Mouse (Mus musculus): Measurements from ENCODE around the gene Sdhaf3. TPM values are rescaled to one million over a fixed set of nuclear protein-coding genes. Genes with fewer than 3 reads are reported as not detected.

Sdhaf3 gene
- polyA plus RNA-seq, 1 experiment from 2014 or later = 6.8 TPM

DNA sequence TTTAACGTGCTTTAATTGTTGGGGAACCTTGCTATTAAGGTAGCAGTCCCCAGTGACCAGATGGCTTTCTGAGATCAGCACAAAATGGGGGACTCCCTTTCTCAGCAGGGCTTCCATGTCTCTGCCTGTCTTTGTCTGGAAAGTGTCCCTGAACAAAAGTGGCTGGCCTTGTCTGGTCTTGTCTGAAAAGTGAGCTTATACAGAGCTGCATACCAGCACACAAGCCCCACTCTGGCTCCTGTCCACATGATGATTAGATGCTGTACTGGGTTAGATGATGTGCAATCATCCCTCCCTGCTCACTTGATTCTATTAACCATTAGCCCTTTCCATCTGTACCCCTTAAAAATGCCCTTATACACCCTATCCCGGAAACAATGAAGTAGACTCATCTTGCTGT lies 129.7 kb downstream of the Sdhaf3 start:
- no peak for ATAC-seq
- no peak overlapping the region for H3K4me3 ChIP-seq (replicated peaks; ENCODE audit: low read length)
- whole genome bisulfite sequencing = 72% methylated on average over 2 of the region's 2 CpGs
- no peak overlapping the region for H3K4me2 ChIP-seq (ENCODE audit: low read length)
- no peaks in the 10 kb centered on the region for H3K4me1 ChIP-seq (replicated peaks; ENCODE audit: control insufficient read depth, insufficient read depth, low read length)
- no peak overlapping the region for H3K9ac ChIP-seq (replicated peaks; ENCODE audit: low read depth, low read length)
- no peak overlapping the region for H3K27ac ChIP-seq (ENCODE audit: low read length)
- no peaks in the 10 kb centered on the region for H3K27me3 ChIP-seq (replicated peaks; ENCODE audit: control insufficient read depth, insufficient read depth, low read length)
- no peaks in the 10 kb centered on the region for H3K36me3 ChIP-seq (ENCODE audit: control insufficient read depth, insufficient read depth)
- no peaks in the 10 kb centered on the region for H3K9me3 ChIP-seq (ENCODE audit: control insufficient read depth, low read length)

DNA sequence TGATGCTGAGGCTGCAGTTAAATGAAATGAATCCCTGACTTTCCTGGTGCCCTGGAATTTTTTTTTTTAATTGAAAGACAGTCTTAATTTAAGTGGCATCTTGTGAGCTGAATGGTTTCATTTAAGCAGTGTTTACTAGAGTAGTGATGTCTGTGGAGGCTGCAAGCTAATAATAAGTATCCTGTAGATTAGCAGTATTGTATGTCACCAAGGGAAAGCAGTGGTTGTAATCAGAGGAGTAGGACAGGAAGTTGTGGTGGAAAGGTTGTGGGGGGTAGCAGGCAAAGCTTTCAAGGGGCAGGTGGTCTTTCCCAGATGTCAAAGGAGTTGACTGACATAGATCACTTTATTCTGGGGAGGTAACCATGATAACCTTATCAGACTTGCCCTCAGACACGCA lies 136.3 kb downstream of the Sdhaf3 start:
- no peak for ATAC-seq
- WGBS = 97% methylated on average over 1 of the region's 1 CpGs
- H3K9ac ChIP-seq (replicated peaks; ENCODE audit: low read depth, low read length) = no peak overlapping the region

More for the DNA sequence above, 136.3 kb downstream of the Sdhaf3 start:
- Histone ChIP-seq H3K4me1 (replicated peaks; ENCODE audit: control insufficient read depth, insufficient read depth, low read length) (no peaks in the 10 kb centered on the region), H3K4me3 (replicated peaks; ENCODE audit: low read length) (no peak overlapping the region), H3K9me3 (ENCODE audit: control insufficient read depth, low read length) (no peaks in the 10 kb centered on the region), H3K36me3 (ENCODE audit: control insufficient read depth, insufficient read depth) (no peaks in the 10 kb centered on the region), H3K4me2 (ENCODE audit: low read length) (no peak overlapping the region), H3K27me3 (replicated peaks; ENCODE audit: control insufficient read depth, insufficient read depth, low read length) (no peaks in the 10 kb centered on the region), H3K27ac (ENCODE audit: low read length) (no peak overlapping the region)

Other genes starting within 250 kb of the Sdhaf3 start
- gene Dlx6, start 92.7 kb upstream of the Sdhaf3 start, polyA plus RNA-seq (2015; fragmentation: Nextera tagmentation; extraction: Ambion mirVana) = 7.2 and 12.6 TPM in 2 replicates
- 74.3 and 75.7 TPM in 2 replicates for gene Dlx5, start 73.9 kb upstream of the Sdhaf3 start, polyA plus RNA-seq (2015; fragmentation: Nextera tagmentation; extraction: Ambion mirVana)